Mouse (Mus musculus): Measurements from ENCODE around the gene Cntnap2. TPM values are rescaled to one million over a fixed set of nuclear protein-coding genes. Genes with fewer than 3 reads are reported as not detected.

Gene Cntnap2
- polyA plus RNA-seq, 1 experiment: not detected

DNA sequence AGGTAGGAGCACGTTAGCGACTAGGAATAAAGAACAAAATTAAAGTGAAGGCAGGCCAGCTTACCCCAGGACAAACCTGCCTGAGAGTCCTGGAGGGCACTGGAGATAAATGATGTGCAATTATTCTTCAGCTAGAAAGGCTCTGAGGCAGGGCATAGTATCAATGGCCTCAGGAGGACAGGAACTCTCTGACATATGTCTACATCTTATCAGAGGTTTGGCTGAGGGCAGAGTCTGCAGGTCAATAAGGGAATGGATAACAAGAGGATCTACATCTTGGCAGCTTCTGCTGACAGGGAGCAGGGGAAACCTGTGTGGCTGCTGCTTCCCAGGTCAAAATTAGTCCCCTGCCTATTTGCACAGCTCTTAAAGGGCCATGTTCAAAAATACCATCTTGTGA lies 477.8 kb downstream of the Cntnap2 start:
- no peak overlapping the region for H3K27ac ChIP-seq (ENCODE audit: insufficient read depth, low read depth, low read length)
- H3K4me3 ChIP-seq (ENCODE audit: insufficient read depth, low read length): no peak overlapping the region
- H3K4me1 ChIP-seq (ENCODE audit: control insufficient read depth, insufficient read depth, low read length): no peaks in the 10 kb centered on the region
- TF ChIP-seq POLR2A (IDR thresholded peaks at IDR 0.05; ENCODE audit: borderline replicate concordance, low read depth, low read length): no peak

DNA sequence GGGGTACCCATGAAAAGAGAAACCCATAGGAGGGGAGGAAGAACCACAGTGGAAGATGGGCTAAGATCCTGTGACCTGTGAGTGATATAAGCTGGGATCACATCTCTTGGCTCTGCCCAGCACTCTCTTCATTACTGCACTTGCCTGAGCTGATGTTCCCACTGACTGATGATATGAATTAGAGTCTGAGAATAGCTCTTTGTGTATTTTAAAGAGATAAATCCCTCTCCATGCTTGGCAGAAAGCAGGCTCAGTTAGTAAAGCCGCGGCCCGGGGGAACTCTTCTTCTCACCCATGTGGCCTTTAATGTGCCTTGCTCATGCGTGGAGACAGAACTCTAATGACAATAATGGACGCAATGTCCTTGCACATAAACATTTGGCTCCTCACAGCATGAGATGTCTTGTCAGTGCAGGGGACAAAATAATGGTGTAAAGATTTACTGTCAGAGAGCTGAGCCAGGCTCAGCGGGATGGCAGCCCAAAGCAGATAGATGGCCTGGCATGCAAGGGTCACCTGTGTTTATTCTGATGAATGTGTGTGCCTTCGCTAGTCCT lies 485.2 kb downstream of the Cntnap2 start:
- H3K4me1 ChIP-seq (ENCODE audit: control insufficient read depth, insufficient read depth, low read length): no peaks in the 10 kb centered on the region
- H3K4me3 ChIP-seq (ENCODE audit: insufficient read depth, low read length): no peak overlapping the region
- no peak for TF ChIP-seq POLR2A (IDR thresholded peaks at IDR 0.05; ENCODE audit: borderline replicate concordance, low read depth, low read length)
- TF ChIP-seq CTCF (IDR thresholded peaks at IDR 0.05; ENCODE audit: low read depth, low read length): no peak
- no peak overlapping the region for H3K27ac ChIP-seq (ENCODE audit: insufficient read depth, low read depth, low read length)

DNA sequence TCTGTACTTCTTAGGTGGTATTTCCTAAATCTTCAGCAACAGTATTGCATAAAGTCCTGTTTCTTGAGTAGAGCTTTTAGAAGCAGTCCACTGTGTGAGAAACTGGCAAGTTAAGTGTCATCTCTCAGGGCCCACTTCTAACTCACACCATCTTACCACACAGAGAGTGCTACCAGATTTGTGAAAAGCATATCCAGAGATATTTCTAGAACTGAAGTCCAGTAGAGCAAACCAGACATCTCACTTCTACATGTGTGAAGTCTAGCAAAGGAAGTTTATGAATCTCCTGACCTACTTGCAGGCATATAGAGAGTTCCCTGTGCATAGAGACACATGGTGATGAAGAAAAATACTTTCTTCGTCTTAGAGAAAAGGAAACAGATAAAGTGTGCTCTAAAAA lies 500.6 kb downstream of the Cntnap2 start:
- Histone ChIP-seq H3K4me3 (ENCODE audit: insufficient read depth, low read length) (no peak overlapping the region), H3K27ac (ENCODE audit: insufficient read depth, low read depth, low read length) (no peak overlapping the region), H3K4me1 (ENCODE audit: control insufficient read depth, insufficient read depth, low read length) (no peaks in the 10 kb centered on the region)
- TF ChIP-seq CTCF (IDR thresholded peaks at IDR 0.05; ENCODE audit: low read depth, low read length) (no peak), POLR2A (IDR thresholded peaks at IDR 0.05; ENCODE audit: borderline replicate concordance, low read depth, low read length) (no peak)

DNA sequence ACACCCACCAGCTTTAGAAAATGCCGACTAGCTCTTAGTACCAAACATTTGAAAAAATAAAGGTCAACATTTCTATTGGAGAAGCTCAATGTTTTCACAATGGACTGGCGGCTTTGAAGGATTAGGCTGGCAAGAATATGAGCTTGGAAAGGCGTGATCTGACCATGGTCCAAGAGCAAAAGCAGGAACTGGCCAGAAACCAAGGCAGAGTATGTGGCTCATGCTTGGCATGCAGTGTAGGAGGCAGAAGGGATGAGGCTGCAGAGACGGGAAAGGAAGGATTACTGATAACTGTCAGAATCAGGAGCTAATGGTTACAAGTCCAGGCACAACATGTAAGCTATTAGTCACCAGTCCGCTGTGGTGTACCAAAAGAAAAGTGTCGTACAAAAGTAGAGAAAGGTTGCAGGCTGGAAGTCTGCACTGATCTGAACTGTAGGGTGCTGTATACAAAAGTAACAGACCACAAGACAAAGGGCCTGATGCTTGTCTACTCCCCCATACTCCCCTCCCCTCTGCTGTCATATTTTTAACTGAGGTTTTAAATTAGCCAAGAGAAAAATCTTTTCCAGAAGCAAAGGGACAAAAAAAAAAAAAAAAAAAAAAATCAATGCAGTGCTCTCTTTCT lies 525.4 kb downstream of the Cntnap2 start:
- Histone ChIP-seq H3K27ac (ENCODE audit: insufficient read depth, low read depth, low read length) (no peak overlapping the region), H3K4me1 (ENCODE audit: control insufficient read depth, insufficient read depth, low read length) (no peaks in the 10 kb centered on the region), H3K4me3 (ENCODE audit: insufficient read depth, low read length) (no peak overlapping the region)
- no peak for TF ChIP-seq CTCF (IDR thresholded peaks at IDR 0.05; ENCODE audit: low read depth, low read length)
- no peak for TF ChIP-seq POLR2A (IDR thresholded peaks at IDR 0.05; ENCODE audit: borderline replicate concordance, low read depth, low read length)

DNA sequence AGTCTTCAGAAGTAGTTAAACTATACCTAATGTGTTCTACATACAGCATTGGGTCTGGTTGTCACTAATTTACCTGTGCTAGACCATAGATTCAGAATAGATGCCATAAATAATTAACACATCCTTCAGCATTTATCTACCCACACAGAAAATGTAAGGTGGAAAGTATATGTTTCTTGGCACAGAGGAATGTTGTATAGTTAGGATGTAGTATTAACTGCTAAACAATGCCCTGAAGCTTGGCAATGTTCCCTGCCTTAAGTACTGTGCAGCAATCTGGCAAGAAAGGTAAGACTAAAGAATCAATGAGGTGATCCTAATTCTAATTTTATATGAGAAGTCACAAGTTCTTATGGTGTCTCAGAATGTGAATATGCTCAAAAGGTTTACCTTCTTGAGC lies 529.9 kb downstream of the Cntnap2 start:
- no peaks in the 10 kb centered on the region for H3K4me1 ChIP-seq (ENCODE audit: control insufficient read depth, insufficient read depth, low read length)
- TF ChIP-seq POLR2A (IDR thresholded peaks at IDR 0.05; ENCODE audit: borderline replicate concordance, low read depth, low read length) (no peak), CTCF (IDR thresholded peaks at IDR 0.05; ENCODE audit: low read depth, low read length) (no peak)
- no peak overlapping the region for H3K4me3 ChIP-seq (ENCODE audit: insufficient read depth, low read length)
- H3K27ac ChIP-seq (ENCODE audit: insufficient read depth, low read depth, low read length): no peak overlapping the region

DNA sequence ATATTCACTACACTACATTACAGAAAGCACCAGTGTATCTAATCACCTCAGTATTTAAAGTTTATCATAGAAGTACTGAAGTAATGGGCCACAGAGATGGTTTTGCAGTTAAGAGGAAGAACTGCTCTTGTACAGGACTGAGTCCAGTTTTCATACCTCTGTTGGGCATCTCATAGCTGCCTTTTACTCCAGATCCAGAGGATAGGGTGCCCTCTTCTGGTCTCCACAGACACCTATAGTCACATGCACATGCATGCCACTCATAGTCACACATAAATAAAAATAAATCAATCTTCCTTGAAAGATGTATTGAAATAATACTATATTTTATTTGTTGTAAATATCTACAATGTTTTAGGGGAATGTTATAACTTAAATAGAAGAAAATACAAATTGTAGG lies 587.9 kb downstream of the Cntnap2 start:
- Histone ChIP-seq H3K4me1 (ENCODE audit: control insufficient read depth, insufficient read depth, low read length) (no peaks in the 10 kb centered on the region), H3K27ac (ENCODE audit: insufficient read depth, low read depth, low read length) (no peak overlapping the region), H3K4me3 (ENCODE audit: insufficient read depth, low read length) (no peak overlapping the region)
- no peak for TF ChIP-seq CTCF (IDR thresholded peaks at IDR 0.05; ENCODE audit: low read depth, low read length)
- TF ChIP-seq POLR2A (IDR thresholded peaks at IDR 0.05; ENCODE audit: borderline replicate concordance, low read depth, low read length): no peak

DNA sequence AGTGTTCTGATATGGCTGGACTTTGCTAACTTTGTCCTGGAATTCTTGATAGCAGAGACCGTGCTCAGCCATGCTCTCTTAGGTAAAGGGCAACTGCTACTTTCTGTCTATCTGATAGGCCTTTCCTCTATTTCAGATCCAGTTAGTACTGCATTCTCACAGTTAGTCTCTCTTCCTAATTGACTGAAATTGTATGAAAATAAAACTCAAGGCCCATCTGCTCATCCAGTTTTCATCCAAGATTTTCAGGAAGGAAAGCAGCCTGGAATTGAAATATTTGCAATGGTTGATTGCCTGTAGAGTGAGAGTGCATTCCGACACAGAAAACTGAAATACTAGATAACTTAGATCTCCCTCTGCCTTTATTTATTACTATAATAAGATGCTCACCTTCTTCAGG lies 589.3 kb downstream of the Cntnap2 start:
- no peaks in the 10 kb centered on the region for H3K4me1 ChIP-seq (ENCODE audit: control insufficient read depth, insufficient read depth, low read length)
- H3K4me3 ChIP-seq (ENCODE audit: insufficient read depth, low read length): no peak overlapping the region
- no peak overlapping the region for H3K27ac ChIP-seq (ENCODE audit: insufficient read depth, low read depth, low read length)
- TF ChIP-seq POLR2A (IDR thresholded peaks at IDR 0.05; ENCODE audit: borderline replicate concordance, low read depth, low read length) (no peak), CTCF (IDR thresholded peaks at IDR 0.05; ENCODE audit: low read depth, low read length) (no peak)

DNA sequence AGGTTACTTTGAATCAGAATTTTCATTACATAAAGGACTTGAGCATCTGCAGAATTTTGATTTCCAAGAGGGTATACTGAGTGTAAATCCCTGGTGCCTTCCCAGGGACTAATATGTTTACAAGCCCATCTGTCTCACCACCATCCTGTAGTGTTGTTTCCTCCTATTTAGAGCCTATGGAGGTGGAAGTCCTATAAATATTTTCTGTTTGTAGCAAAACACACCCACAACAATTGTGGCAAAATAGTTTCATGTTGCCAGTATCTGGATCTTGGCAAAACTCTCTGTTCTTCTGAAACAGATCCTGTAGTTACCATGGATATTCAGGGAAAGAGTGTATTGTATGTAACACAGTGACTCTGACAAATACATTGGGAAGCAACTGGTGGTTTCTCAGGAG lies 641.1 kb downstream of the Cntnap2 start:
- Histone ChIP-seq H3K27ac (ENCODE audit: insufficient read depth, low read depth, low read length) (no peak overlapping the region), H3K4me3 (ENCODE audit: insufficient read depth, low read length) (no peak overlapping the region), H3K4me1 (ENCODE audit: control insufficient read depth, insufficient read depth, low read length) (no peaks in the 10 kb centered on the region)
- TF ChIP-seq CTCF (IDR thresholded peaks at IDR 0.05; ENCODE audit: low read depth, low read length) (no peak), POLR2A (IDR thresholded peaks at IDR 0.05; ENCODE audit: borderline replicate concordance, low read depth, low read length) (no peak)

DNA sequence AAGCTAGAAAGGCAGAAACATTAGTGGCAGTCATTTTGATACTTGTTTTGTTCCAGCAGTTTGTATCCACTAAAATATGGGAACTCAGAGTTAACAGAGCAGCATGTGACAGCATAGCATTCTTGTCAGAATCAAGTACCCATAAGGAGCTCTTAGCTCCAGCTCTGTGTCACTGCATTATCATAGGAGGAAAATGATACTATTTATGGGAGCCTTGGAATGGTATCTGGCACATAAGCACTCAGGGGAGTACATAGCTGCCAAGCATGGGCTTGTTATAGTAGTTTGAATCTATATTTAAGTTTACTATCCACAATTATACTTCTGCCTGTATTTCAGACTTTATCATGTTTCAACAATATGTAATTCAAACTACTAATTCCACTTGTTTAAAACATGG lies 732.5 kb downstream of the Cntnap2 start:
- TF ChIP-seq CTCF (IDR thresholded peaks at IDR 0.05; ENCODE audit: low read depth, low read length): no peak
- no peak for TF ChIP-seq POLR2A (IDR thresholded peaks at IDR 0.05; ENCODE audit: borderline replicate concordance, low read depth, low read length)
- H3K4me3 ChIP-seq (ENCODE audit: insufficient read depth, low read length): no peak overlapping the region
- H3K4me1 ChIP-seq (ENCODE audit: control insufficient read depth, insufficient read depth, low read length): no peaks in the 10 kb centered on the region
- H3K27ac ChIP-seq (ENCODE audit: insufficient read depth, low read depth, low read length): no peak overlapping the region

DNA sequence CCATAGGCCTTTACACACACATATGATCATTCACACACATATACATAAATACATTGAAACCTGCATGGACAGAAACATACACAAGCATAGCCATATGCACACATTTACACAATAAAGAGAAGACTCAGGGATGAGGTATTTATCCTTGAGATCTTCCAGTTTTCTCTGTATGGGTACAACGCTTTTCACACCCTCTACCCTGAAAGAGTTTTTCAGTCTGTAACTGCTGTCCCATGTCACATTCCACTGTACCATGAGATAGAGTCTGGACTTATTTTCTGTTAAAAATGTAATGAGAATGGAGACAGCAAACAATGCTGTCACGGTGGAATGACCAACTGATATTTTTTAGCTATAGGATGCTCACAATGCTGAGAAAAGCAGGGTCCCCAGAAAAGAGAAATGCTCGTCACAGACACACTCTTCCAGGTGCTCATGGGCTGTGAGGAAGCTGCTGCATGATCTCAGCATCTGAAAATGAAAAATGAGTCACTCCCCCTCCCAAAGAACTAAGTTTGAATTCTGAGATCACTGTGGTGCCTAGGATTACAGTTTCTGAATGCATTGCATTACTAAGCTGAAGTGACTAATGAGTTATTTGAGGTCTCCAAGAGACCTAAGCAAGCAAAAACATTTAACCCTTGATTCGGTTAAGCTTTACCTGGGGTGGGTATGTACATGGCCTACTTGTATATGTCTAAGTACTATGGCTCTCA lies 782.6 kb downstream of the Cntnap2 start:
- TF ChIP-seq POLR2A (IDR thresholded peaks at IDR 0.05; ENCODE audit: borderline replicate concordance, low read depth, low read length) (no peak), CTCF (IDR thresholded peaks at IDR 0.05; ENCODE audit: low read depth, low read length) (no peak)
- Histone ChIP-seq H3K4me3 (ENCODE audit: insufficient read depth, low read length) (no peak overlapping the region), H3K27ac (ENCODE audit: insufficient read depth, low read depth, low read length) (no peak overlapping the region), H3K4me1 (ENCODE audit: control insufficient read depth, insufficient read depth, low read length) (no peaks in the 10 kb centered on the region)
